Mouse (Mus musculus): ENCODE data around the gene Mef2a. TPM values are rescaled to one million over a fixed set of nuclear protein-coding genes. Genes with fewer than 3 reads are reported as not detected.

Mef2a gene
- polyA plus RNA-seq, 1 experiment = 0.20 TPM

- Histone ChIP-seq H3K9me3 (ENCODE audit: control insufficient read depth, low read length) (no peaks in the 10 kb centered on the region), H3K4me1 (ENCODE audit: control insufficient read depth) (peaks cover 5% of the 10 kb centered on the region; the same call in 1 of the 2 replicates), H3K4me3 (replicated peaks) (no peak overlapping the region), H3K36me3 (ENCODE audit: control insufficient read depth) (peaks cover 27% of the 10 kb centered on the region), H3K27me3 (ENCODE audit: control insufficient read depth) (no peaks in the 10 kb centered on the region)
- TF ChIP-seq TAL1 (IDR thresholded peaks at IDR 0.05; ENCODE audit: low read length) = no peak
- no peak for TF ChIP-seq GATA1 (IDR thresholded peaks at IDR 0.05; ENCODE audit: low read length)
Measured at GRCm38 (mm10) chr7:67228390-67228789, 144.3 kb downstream of the Mef2a start.

- no peak for TF ChIP-seq TAL1 (IDR thresholded peaks at IDR 0.05; ENCODE audit: low read length)
- peaks cover 24% of the 10 kb centered on the region for H3K36me3 ChIP-seq (ENCODE audit: control insufficient read depth)
- no peaks in the 10 kb centered on the region for H3K27me3 ChIP-seq (ENCODE audit: control insufficient read depth)
- H3K4me3 ChIP-seq (replicated peaks) = no peak overlapping the region
- H3K9me3 ChIP-seq (ENCODE audit: control insufficient read depth, low read length) = no peaks in the 10 kb centered on the region
- H3K4me1 ChIP-seq (ENCODE audit: control insufficient read depth) = peaks cover 13% of the 10 kb centered on the region
Measured at GRCm38 (mm10) chr7:67227538-67227937, 145.1 kb downstream of the Mef2a start.

- Histone ChIP-seq H3K36me3 (ENCODE audit: control insufficient read depth) (peaks cover 19% of the 10 kb centered on the region), H3K27me3 (ENCODE audit: control insufficient read depth) (no peaks in the 10 kb centered on the region), H3K4me3 (replicated peaks) (no peak overlapping the region), H3K4me1 (ENCODE audit: control insufficient read depth) (peaks cover 20% of the 10 kb centered on the region), H3K9me3 (ENCODE audit: control insufficient read depth, low read length) (no peaks in the 10 kb centered on the region)
- TF ChIP-seq TAL1 (IDR thresholded peaks at IDR 0.05; ENCODE audit: low read length) = no peak
- no peak for TF ChIP-seq GATA1 (IDR thresholded peaks at IDR 0.05; ENCODE audit: low read length)
Measured at GRCm38 (mm10) chr7:67225943-67226625, 146.6 kb downstream of the Mef2a start.

- Histone ChIP-seq H3K4me1 (ENCODE audit: control insufficient read depth) (peaks cover 18% of the 10 kb centered on the region), H3K4me3 (replicated peaks) (peak within 1 kb of the TSS; percentile 76), H3K36me3 (ENCODE audit: control insufficient read depth) (peaks cover 14% of the 10 kb centered on the region), H3K27me3 (ENCODE audit: control insufficient read depth) (no peaks in the 10 kb centered on the region), H3K9me3 (ENCODE audit: control insufficient read depth, low read length) (no peaks in the 10 kb centered on the region)
- TF ChIP-seq TAL1 (IDR thresholded peaks at IDR 0.05; ENCODE audit: low read length) (no peak), GATA1 (IDR thresholded peaks at IDR 0.05; ENCODE audit: low read length) (no peak)
Measured at GRCm38 (mm10) chr7:67222220-67222862, 150.3 kb downstream of the Mef2a start, which contains the start of gene Lysmd4. Gene Lysmd4, plus strand, starts transcription at chr7:67222544.

- Histone ChIP-seq H3K9me3 (ENCODE audit: control insufficient read depth, low read length) (no peaks in the 10 kb centered on the region), H3K36me3 (ENCODE audit: control insufficient read depth) (no peaks in the 10 kb centered on the region), H3K27me3 (ENCODE audit: control insufficient read depth) (no peaks in the 10 kb centered on the region), H3K4me1 (ENCODE audit: control insufficient read depth) (peaks cover 16% of the 10 kb centered on the region), H3K4me3 (replicated peaks) (no peak overlapping the region)
- TF ChIP-seq GATA1 (IDR thresholded peaks at IDR 0.05; ENCODE audit: low read length) (no peak), TAL1 (IDR thresholded peaks at IDR 0.05; ENCODE audit: low read length) (no peak)
Measured at GRCm38 (mm10) chr7:67217025-67217424, 155.6 kb downstream of the Mef2a start.

GRCm38 (mm10) chr7:67216351-67216750 is 156.3 kb downstream of the Mef2a start:
- Histone ChIP-seq H3K4me3 (replicated peaks) (no peak overlapping the region), H3K36me3 (ENCODE audit: control insufficient read depth) (no peaks in the 10 kb centered on the region)

GRCm38 (mm10) chr7:67213589-67213988 is 159.1 kb downstream of the Mef2a start:
- H3K9me3 ChIP-seq (ENCODE audit: control insufficient read depth, low read length) = no peaks in the 10 kb centered on the region
- no peaks in the 10 kb centered on the region for H3K36me3 ChIP-seq (ENCODE audit: control insufficient read depth)
- H3K4me1 ChIP-seq (ENCODE audit: control insufficient read depth) = peaks cover 30% of the 10 kb centered on the region
- H3K4me3 ChIP-seq (replicated peaks) = no peak overlapping the region
- H3K27me3 ChIP-seq (ENCODE audit: control insufficient read depth) = no peaks in the 10 kb centered on the region
- TF ChIP-seq TAL1 (IDR thresholded peaks at IDR 0.05; ENCODE audit: low read length) (no peak), GATA1 (IDR thresholded peaks at IDR 0.05; ENCODE audit: low read length) (no peak)

More at GRCm38 (mm10) chr7:67216351-67216750, 156.3 kb downstream of the Mef2a start:
- Histone ChIP-seq H3K9me3 (ENCODE audit: control insufficient read depth, low read length) (no peaks in the 10 kb centered on the region), H3K27me3 (ENCODE audit: control insufficient read depth) (no peaks in the 10 kb centered on the region), H3K4me1 (ENCODE audit: control insufficient read depth) (peaks cover 15% of the 10 kb centered on the region)
- no peak for TF ChIP-seq TAL1 (IDR thresholded peaks at IDR 0.05; ENCODE audit: low read length)

- Histone ChIP-seq H3K9me3 (ENCODE audit: control insufficient read depth, low read length) (no peaks in the 10 kb centered on the region), H3K27me3 (ENCODE audit: control insufficient read depth) (no peaks in the 10 kb centered on the region), H3K36me3 (ENCODE audit: control insufficient read depth) (no peaks in the 10 kb centered on the region), H3K4me1 (ENCODE audit: control insufficient read depth) (peaks cover 28% of the 10 kb centered on the region), H3K4me3 (replicated peaks) (no peak overlapping the region)
- TF ChIP-seq TAL1 (IDR thresholded peaks at IDR 0.05; ENCODE audit: low read length) = no peak
- no peak for TF ChIP-seq GATA1 (IDR thresholded peaks at IDR 0.05; ENCODE audit: low read length)
Measured at GRCm38 (mm10) chr7:67211971-67212370, 160.7 kb downstream of the Mef2a start.

- TF ChIP-seq TAL1 (IDR thresholded peaks at IDR 0.05; ENCODE audit: low read length) = no peak
- Histone ChIP-seq H3K4me3 (replicated peaks) (no peak overlapping the region), H3K36me3 (ENCODE audit: control insufficient read depth) (no peaks in the 10 kb centered on the region), H3K27me3 (ENCODE audit: control insufficient read depth) (no peaks in the 10 kb centered on the region), H3K4me1 (ENCODE audit: control insufficient read depth) (peaks cover 22% of the 10 kb centered on the region), H3K9me3 (ENCODE audit: control insufficient read depth, low read length) (no peaks in the 10 kb centered on the region)
Measured at GRCm38 (mm10) chr7:67211341-67211740, 161.3 kb downstream of the Mef2a start.

Measured in erythroblast, embryonic 14.5 days (primary cell).